Mouse (Mus musculus): ENCODE data around the gene Crebzf. TPM values are rescaled to one million over a fixed set of nuclear protein-coding genes. Genes with fewer than 3 reads are reported as not detected.

Gene Crebzf
- polyA plus RNA-seq, 1 experiment from 2014 or later = 31.2 TPM

- Histone ChIP-seq H3K9me3 (ENCODE audit: control insufficient read depth, low read length) (no peaks in the 10 kb centered on the region), H3K4me2 (ENCODE audit: low read length) (no peak overlapping the region), H3K27ac (replicated peaks in 1 of 2; ENCODE audit: control insufficient read depth in 1 of 2, insufficient read depth in 1 of 2, low read depth in 2 of 2, low read length in 2 of 2) (no peak overlapping the region), H3K4me1 (ENCODE audit: control insufficient read depth in 2 of 2, insufficient read depth in 2 of 2, low read length in 2 of 2) (peaks cover 4 to 13% of the 10 kb centered on the region in 2 experiments), H3K4me3 (ENCODE audit: control insufficient read depth in 1 of 2, insufficient read depth in 1 of 2, low read depth in 1 of 2, low read length in 2 of 2) (no peak overlapping the region), H3K9ac (ENCODE audit: low read length) (no peak overlapping the region), H3K36me3 (ENCODE audit: control insufficient read depth, insufficient read depth, low read length) (no peaks in the 10 kb centered on the region), H3K27me3 (ENCODE audit: control insufficient read depth, insufficient read depth, low read length) (0 out of 2 replicates have a peak, but pooled peaks cover 4% of the 10 kb centered on the region)
- 24% methylated on average over 10 of the region's 10 CpGs for WGBS
- ATAC-seq (ENCODE audit: insufficient number of reproducible peaks, insufficient read depth, low FRiP score, low read depth) = no peak
Measured at GRCm38 (mm10) chr7:90460330-90460729, 17.8 kb downstream of the Crebzf start.

GRCm38 (mm10) chr7:90460930-90461329 lies 18.4 kb downstream of the Crebzf start:
- peaks cover 4 to 9% of the 10 kb centered on the region in 2 experiments for H3K4me1 ChIP-seq (ENCODE audit: control insufficient read depth in 2 of 2, insufficient read depth in 2 of 2, low read length in 2 of 2)
- WGBS = 15% methylated on average over 14 of the region's 14 CpGs
- no peak overlapping the region for H3K27ac ChIP-seq (replicated peaks in 1 of 2; ENCODE audit: control insufficient read depth in 1 of 2, insufficient read depth in 1 of 2, low read depth in 2 of 2, low read length in 2 of 2)
- ATAC-seq (ENCODE audit: insufficient number of reproducible peaks, insufficient read depth, low FRiP score, low read depth) = no peak
- H3K36me3 ChIP-seq (ENCODE audit: control insufficient read depth, insufficient read depth, low read length) = no peaks in the 10 kb centered on the region
- no peak overlapping the region for H3K9ac ChIP-seq (ENCODE audit: low read length)
- H3K27me3 ChIP-seq (ENCODE audit: control insufficient read depth, insufficient read depth, low read length) = 0 out of 2 replicates have a peak, but pooled peaks cover 4% of the 10 kb centered on the region
- H3K4me3 ChIP-seq (ENCODE audit: control insufficient read depth in 1 of 2, insufficient read depth in 1 of 2, low read depth in 1 of 2, low read length in 2 of 2) = no peak overlapping the region
- peak overlapping the region; percentile 29; the same call in 1 of the 2 replicates for H3K4me2 ChIP-seq (ENCODE audit: low read length)
- no peaks in the 10 kb centered on the region for H3K9me3 ChIP-seq (ENCODE audit: control insufficient read depth, low read length)

- no peak overlapping the region for H3K9ac ChIP-seq (ENCODE audit: low read length)
- 0 out of 2 replicates have a peak, but pooled peaks cover 4% of the 10 kb centered on the region for H3K27me3 ChIP-seq (ENCODE audit: control insufficient read depth, insufficient read depth, low read length)
- H3K4me3 ChIP-seq (ENCODE audit: control insufficient read depth in 1 of 2, insufficient read depth in 1 of 2, low read depth in 1 of 2, low read length in 2 of 2) = no peak overlapping the region
- no peaks in the 10 kb centered on the region for H3K36me3 ChIP-seq (ENCODE audit: control insufficient read depth, insufficient read depth, low read length)
- H3K4me2 ChIP-seq (ENCODE audit: low read length) = no peak overlapping the region
- 90% methylated on average over 5 of the region's 5 CpGs for WGBS
- H3K9me3 ChIP-seq (ENCODE audit: control insufficient read depth, low read length) = no peaks in the 10 kb centered on the region
- no peak overlapping the region for H3K27ac ChIP-seq (replicated peaks in 1 of 2; ENCODE audit: control insufficient read depth in 1 of 2, insufficient read depth in 1 of 2, low read depth in 2 of 2, low read length in 2 of 2)
- H3K4me1 ChIP-seq (ENCODE audit: control insufficient read depth in 2 of 2, insufficient read depth in 2 of 2, low read length in 2 of 2) = peaks cover 2 to 5% of the 10 kb centered on the region in 2 experiments; a peak in 2 of 4 replicates
- ATAC-seq (ENCODE audit: insufficient number of reproducible peaks, insufficient read depth, low FRiP score, low read depth) = no peak
Measured at GRCm38 (mm10) chr7:90461441-90461840, 18.9 kb downstream of the Crebzf start.

DNA sequence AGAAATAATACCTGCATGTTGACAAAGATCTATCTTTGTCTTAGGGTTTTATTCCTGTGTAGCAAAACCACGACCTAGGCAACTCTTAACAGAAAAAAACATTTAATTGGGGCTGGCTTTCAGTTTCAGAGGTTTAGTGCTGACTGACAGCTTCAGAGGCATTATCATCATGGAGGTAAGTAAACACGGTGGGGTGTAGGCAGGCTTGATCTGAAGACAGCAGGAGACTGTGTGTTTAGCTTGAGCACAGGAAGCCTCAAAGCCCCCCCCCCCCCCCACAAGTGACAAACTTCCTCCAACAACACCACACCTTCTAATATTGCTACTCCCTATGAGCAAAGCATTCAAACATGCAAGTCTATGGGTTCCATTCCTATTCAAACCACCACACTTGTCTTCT lies 31.0 kb downstream of the Crebzf start:
- peaks cover under 1% of the 10 kb centered on the region; the same call in 1 of the 2 replicates for H3K27me3 ChIP-seq (ENCODE audit: control insufficient read depth, insufficient read depth, low read length)
- ATAC-seq (ENCODE audit: insufficient number of reproducible peaks, insufficient read depth, low FRiP score, low read depth) = no peak
- 54% methylated on average over 2 of the region's 2 CpGs for WGBS
- no peak overlapping the region for H3K27ac ChIP-seq (replicated peaks in 1 of 2; ENCODE audit: control insufficient read depth in 1 of 2, insufficient read depth in 1 of 2, low read depth in 2 of 2, low read length in 2 of 2)
- no peak overlapping the region for H3K9ac ChIP-seq (ENCODE audit: low read length)
- H3K4me2 ChIP-seq (ENCODE audit: low read length) = no peak overlapping the region
- H3K4me1 ChIP-seq (ENCODE audit: control insufficient read depth in 2 of 2, insufficient read depth in 2 of 2, low read length in 2 of 2) = peaks cover 0 to 7% of the 10 kb centered on the region in 2 experiments; a peak in 2 of 4 replicates
- H3K36me3 ChIP-seq (ENCODE audit: control insufficient read depth, insufficient read depth, low read length) = peaks cover 28% of the 10 kb centered on the region
- no peak overlapping the region for H3K4me3 ChIP-seq (ENCODE audit: control insufficient read depth in 1 of 2, insufficient read depth in 1 of 2, low read depth in 1 of 2, low read length in 2 of 2)
- no peaks in the 10 kb centered on the region for H3K9me3 ChIP-seq (ENCODE audit: control insufficient read depth, low read length)

DNA sequence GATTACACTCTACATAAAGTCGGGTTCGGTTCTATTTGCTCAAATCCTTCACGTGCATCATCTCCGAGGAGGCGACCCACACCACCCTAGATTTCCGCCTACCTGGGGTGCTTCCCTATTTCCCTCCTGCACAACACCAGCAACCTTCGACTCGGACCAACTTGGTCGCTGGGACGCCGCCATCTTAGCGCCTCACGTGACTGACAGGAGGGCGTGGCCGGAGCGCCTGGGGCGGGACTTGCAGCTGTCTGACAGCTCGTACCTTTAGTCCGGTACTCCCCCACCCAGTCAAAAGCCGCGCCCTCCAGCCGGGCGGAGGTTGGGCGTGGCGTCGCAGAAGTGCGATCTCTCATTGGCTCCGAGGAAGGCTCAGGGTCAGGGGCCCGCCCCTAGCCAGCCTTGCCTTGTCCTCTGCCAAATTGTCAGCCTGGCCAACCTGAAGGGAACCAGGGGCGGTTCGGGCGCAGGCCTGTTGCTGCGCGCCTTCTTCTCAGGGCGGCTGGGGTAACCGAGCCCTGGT lies 33.3 kb downstream of the Crebzf start, which contains the start of gene Tmem126b:
Gene Tmem126b (minus strand): TSS at position 209 of the 520 bp plus-strand sequence.
- Histone ChIP-seq H3K4me1 (ENCODE audit: control insufficient read depth in 2 of 2, insufficient read depth in 2 of 2, low read length in 2 of 2) (peaks cover 0 to 7% of the 10 kb centered on the region in 2 experiments; a peak in 2 of 4 replicates), H3K9me3 (ENCODE audit: control insufficient read depth, low read length) (no peaks in the 10 kb centered on the region), H3K4me3 (ENCODE audit: control insufficient read depth in 1 of 2, insufficient read depth in 1 of 2, low read depth in 1 of 2, low read length in 2 of 2) (peak within 1 kb of the TSS; percentile 72 to 80), H3K4me2 (ENCODE audit: low read length) (peak within 1 kb of the TSS; percentile 98), H3K9ac (ENCODE audit: low read length) (peak within 1 kb of the TSS; percentile 83), H3K27ac (replicated peaks in 1 of 2; ENCODE audit: control insufficient read depth in 1 of 2, insufficient read depth in 1 of 2, low read depth in 2 of 2, low read length in 2 of 2) (peak within 1 kb of the TSS; percentile 63 to 69), H3K36me3 (ENCODE audit: control insufficient read depth, insufficient read depth, low read length) (peaks cover 7% of the 10 kb centered on the region), H3K27me3 (ENCODE audit: control insufficient read depth, insufficient read depth, low read length) (peaks cover 4% of the 10 kb centered on the region; the same call in 1 of the 2 replicates)
- peak; percentile 100 for ATAC-seq (ENCODE audit: insufficient number of reproducible peaks, insufficient read depth, low FRiP score, low read depth)
- WGBS = under 1% methylated on average over 36 of the region's 36 CpGs

- ATAC-seq (ENCODE audit: insufficient number of reproducible peaks, insufficient read depth, low FRiP score, low read depth) = peak; percentile 56
- Histone ChIP-seq H3K27me3 (ENCODE audit: control insufficient read depth, insufficient read depth, low read length) (peaks cover 4% of the 10 kb centered on the region; the same call in 1 of the 2 replicates), H3K9me3 (ENCODE audit: control insufficient read depth, low read length) (no peaks in the 10 kb centered on the region), H3K36me3 (ENCODE audit: control insufficient read depth, insufficient read depth, low read length) (peaks cover 7% of the 10 kb centered on the region), H3K4me3 (ENCODE audit: control insufficient read depth in 1 of 2, insufficient read depth in 1 of 2, low read depth in 1 of 2, low read length in 2 of 2) (peak within 1 kb of the TSS; percentile 72 to 80), H3K9ac (ENCODE audit: low read length) (peak within 1 kb of the TSS; percentile 83), H3K27ac (replicated peaks in 1 of 2; ENCODE audit: control insufficient read depth in 1 of 2, insufficient read depth in 1 of 2, low read depth in 2 of 2, low read length in 2 of 2) (peak within 1 kb of the TSS; percentile 63 to 69), H3K4me1 (ENCODE audit: control insufficient read depth in 2 of 2, insufficient read depth in 2 of 2, low read length in 2 of 2) (peaks cover 0 to 7% of the 10 kb centered on the region in 2 experiments; a peak in 2 of 4 replicates), H3K4me2 (ENCODE audit: low read length) (peak within 1 kb of the TSS; percentile 98)
- WGBS = under 1% methylated on average over 32 of the region's 32 CpGs
Measured at GRCm38 (mm10) chr7:90476313-90477245, 34.0 kb downstream of the Crebzf start, which contains the start of gene Dlg2. Gene Dlg2, plus strand, starts transcription at chr7:90476672.

GRCm38 (mm10) chr7:90482607-90483006 lies 40.1 kb downstream of the Crebzf start:
- Histone ChIP-seq H3K9me3 (ENCODE audit: control insufficient read depth, low read length) (no peaks in the 10 kb centered on the region), H3K27ac (replicated peaks in 1 of 2; ENCODE audit: control insufficient read depth in 1 of 2, insufficient read depth in 1 of 2, low read depth in 2 of 2, low read length in 2 of 2) (no peak overlapping the region), H3K9ac (ENCODE audit: low read length) (no peak overlapping the region), H3K27me3 (ENCODE audit: control insufficient read depth, insufficient read depth, low read length) (peaks cover 4% of the 10 kb centered on the region; the same call in 1 of the 2 replicates), H3K4me2 (ENCODE audit: low read length) (no peak overlapping the region), H3K4me1 (ENCODE audit: control insufficient read depth in 2 of 2, insufficient read depth in 2 of 2, low read length in 2 of 2) (no peaks in the 10 kb centered on the region), H3K36me3 (ENCODE audit: control insufficient read depth, insufficient read depth, low read length) (no peaks in the 10 kb centered on the region), H3K4me3 (ENCODE audit: control insufficient read depth in 1 of 2, insufficient read depth in 1 of 2, low read depth in 1 of 2, low read length in 2 of 2) (no peak overlapping the region)
- ATAC-seq (ENCODE audit: insufficient number of reproducible peaks, insufficient read depth, low FRiP score, low read depth) = no peak
- WGBS = 83% methylated on average over 2 of the region's 2 CpGs
